Mouse (Mus musculus): Measurements from ENCODE around the gene Arl14ep.

GRCm38 (mm10) chr2:107019331-107019730 lies 45.1 kb upstream of the Arl14ep start:
- TF ChIP-seq ZC3H11A (IDR thresholded peaks at IDR 0.05; ENCODE audit: borderline replicate concordance, low read depth, low read length), result no peak
- TF ChIP-seq MAFK (IDR thresholded peaks at IDR 0.05; ENCODE audit: insufficient read depth, low read depth, low read length), result no peak
- no peak for TF ChIP-seq ZNF384 (IDR thresholded peaks at IDR 0.05; ENCODE audit: low read depth, low read length)
- no peak for TF ChIP-seq HCFC1 (IDR thresholded peaks at IDR 0.05; ENCODE audit: borderline replicate concordance, insufficient read depth, low read length)
- TF ChIP-seq CHD2 (IDR thresholded peaks at IDR 0.05; ENCODE audit: low read depth, low read length), result no peak

Data from ES-E14 (cell line).